Mouse (Mus musculus) C2C12 (cell line): ENCODE data around the gene Zbtb2. TPM values are rescaled to one million over a fixed set of nuclear protein-coding genes. Genes with fewer than 3 reads are reported as not detected.

Source experiments
- H3K27me3 ChIP-seq: one replicate; pipeline ENCODE4 v1.6.1; 2011; ENCODE audit not compliant: control insufficient read depth, insufficient read depth, insufficient read length
- H3K36me3 ChIP-seq: one replicate; pipeline ENCODE4 v1.6.1; 2011; ENCODE audit not compliant: control insufficient read depth, insufficient read depth
- H3K4me3 ChIP-seq: one replicate; pipeline ENCODE4 v1.5.1; 2011; ENCODE audit warnings: mild to moderate bottlenecking, control low read depth; ENCODE audit not compliant: poor library complexity, insufficient read depth, severe bottlenecking
- H3K79me2 ChIP-seq: one replicate; pipeline ENCODE4 v1.6.1; 2011; ENCODE audit not compliant: control insufficient read depth, insufficient read depth
- H3K79me3 ChIP-seq: one replicate; pipeline ENCODE4 v1.6.1; 2011; ENCODE audit warnings: low read depth, control low read depth
- H3ac ChIP-seq: one replicate; pipeline ENCODE3; 2011; ENCODE audit warnings: low read depth; ENCODE audit not compliant: control insufficient read depth, insufficient read length
- CEBPB ChIP-seq: IDR thresholded peaks from one replicate; pipeline ENCODE4 v1.6.1; 2011; ENCODE audit warnings: low read depth, mild to moderate bottlenecking, control low read depth, moderate library complexity
- CTCF ChIP-seq: IDR thresholded peaks from one replicate; pipeline ENCODE4 v1.5.1; 2011; ENCODE audit not compliant: control insufficient read depth, insufficient read depth, insufficient read length
- FOSL1 ChIP-seq: IDR thresholded peaks from one replicate; pipeline ENCODE4 v1.8.0; 2011; ENCODE audit warnings: mild to moderate bottlenecking, low read length; ENCODE audit not compliant: poor library complexity, insufficient read depth, severe bottlenecking
- MAX ChIP-seq: IDR thresholded peaks from one replicate; pipeline ENCODE4 v1.6.1; 2011; ENCODE audit warnings: mild to moderate bottlenecking, control low read depth
- MYOD1 ChIP-seq: IDR thresholded peaks from one replicate; pipeline ENCODE4 v1.6.1; 2011; ENCODE audit warnings: low read depth; ENCODE audit not compliant: control insufficient read depth, insufficient read length
- MYOG ChIP-seq: IDR thresholded peaks from one replicate; pipeline ENCODE4 v1.6.1; 2011; ENCODE audit not compliant: control insufficient read depth, insufficient read length; ENCODE audit errors: extremely low read depth
- USF1 ChIP-seq: IDR thresholded peaks from one replicate; pipeline ENCODE4 v1.6.1; 2011; ENCODE audit warnings: low read depth, mild to moderate bottlenecking, control low read depth, moderate library complexity
- polyA plus RNA-seq: library from polyadenylated mRNA; unstranded; fragments of >200 nt; fragmentation: generic; extraction: Trizol; gene quantifications from one replicate; pipeline ENCODE4 v1.2.1, GENCODE M21; 2012; ENCODE audit warnings: missing spikeins

Gene Zbtb2
- polyA plus RNA-seq, 1 experiment = 7.9 TPM

DNA sequence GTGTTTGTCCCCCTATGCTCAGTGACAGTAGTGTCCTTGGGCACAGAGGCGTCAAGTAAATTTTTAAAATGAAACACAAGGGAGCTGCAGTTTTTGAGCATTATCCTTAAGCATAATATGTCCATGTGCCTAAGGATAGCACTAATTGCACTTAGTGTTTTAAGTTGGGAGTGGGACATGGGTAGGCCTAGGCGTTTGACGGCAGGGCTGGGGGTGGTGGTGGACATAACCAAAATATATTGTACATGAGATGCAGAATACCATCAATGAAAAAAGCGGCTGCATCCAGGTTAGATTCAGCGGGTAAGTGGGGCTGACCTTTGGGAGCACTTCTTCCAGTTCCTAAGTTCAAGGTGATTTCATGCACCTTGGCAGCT lies 43.8 kb upstream of the Zbtb2 start:
- Histone ChIP-seq H3K4me3 (peak overlapping the region; percentile 79), H3K79me3 (peaks cover 35% of the 10 kb centered on the region), H3K36me3 (peaks cover 31% of the 10 kb centered on the region), H3K79me2 (peaks cover 79% of the 10 kb centered on the region), H3ac (peak overlapping the region; percentile 85), H3K27me3 (no peaks in the 10 kb centered on the region)
- TF ChIP-seq MYOG (no peak), FOSL1 (no peak), CTCF (no peak)

DNA sequence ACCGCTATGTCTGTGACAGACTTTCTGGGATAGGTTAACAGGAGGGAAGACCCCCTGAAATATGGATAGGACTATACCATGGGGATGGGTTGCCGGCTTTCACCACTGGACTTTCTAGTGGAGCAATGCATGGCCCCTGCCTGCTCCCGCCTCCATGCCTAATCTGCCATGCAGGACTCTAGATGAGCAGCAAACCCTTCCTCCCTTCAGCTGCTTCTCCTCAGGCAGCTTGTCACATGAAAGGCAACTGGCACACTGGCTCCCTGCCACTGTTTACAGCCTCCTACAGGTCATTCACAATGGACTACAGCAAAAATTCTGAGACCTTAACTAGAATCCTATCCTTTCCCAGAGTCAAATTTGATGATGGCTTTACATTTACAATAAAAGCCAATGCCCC lies 42.9 kb upstream of the Zbtb2 start:
- TF ChIP-seq FOSL1 = no peak
- TF ChIP-seq MAX = no peak
- TF ChIP-seq MYOG = no peak
- TF ChIP-seq USF1 = no peak
- no peak for TF ChIP-seq CTCF
- no peak for TF ChIP-seq CEBPB
- Histone ChIP-seq H3K27me3 (no peaks in the 10 kb centered on the region), H3K4me3 (no peak overlapping the region), H3K79me3 (peaks cover 33% of the 10 kb centered on the region), H3K79me2 (peaks cover 70% of the 10 kb centered on the region), H3K36me3 (peaks cover 39% of the 10 kb centered on the region), H3ac (peak overlapping the region; percentile 26)

DNA sequence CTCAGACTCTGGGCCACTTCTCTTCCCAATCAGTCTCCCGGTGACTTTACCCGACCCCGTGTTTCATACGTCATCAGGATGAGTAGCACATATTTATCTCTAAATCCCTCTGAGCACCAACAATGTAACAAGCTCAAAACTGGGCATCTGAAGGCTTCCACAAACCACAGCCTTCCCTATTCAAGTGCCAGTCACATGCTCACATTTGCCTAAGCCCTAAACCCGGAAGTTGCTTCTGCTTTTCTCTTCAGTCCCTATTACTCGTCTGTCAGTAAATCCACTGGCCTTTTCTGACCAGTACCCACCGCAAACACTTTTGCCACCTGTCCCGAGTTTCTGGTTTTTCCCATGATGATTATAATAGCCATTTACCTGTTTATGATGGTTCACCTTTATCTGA lies 42.5 kb upstream of the Zbtb2 start:
- Histone ChIP-seq H3K79me2 (peaks cover 66% of the 10 kb centered on the region), H3K27me3 (no peaks in the 10 kb centered on the region), H3ac (no peak overlapping the region), H3K79me3 (peaks cover 31% of the 10 kb centered on the region), H3K36me3 (peaks cover 39% of the 10 kb centered on the region), H3K4me3 (no peak overlapping the region)
- no peak for TF ChIP-seq CTCF
- TF ChIP-seq USF1 = peak; percentile 26

- no peak overlapping the region for H3ac ChIP-seq
- peaks cover 3% of the 10 kb centered on the region for H3K79me3 ChIP-seq
- peaks cover 19% of the 10 kb centered on the region for H3K79me2 ChIP-seq
- H3K27me3 ChIP-seq = no peaks in the 10 kb centered on the region
- no peak overlapping the region for H3K4me3 ChIP-seq
- peaks cover 84% of the 10 kb centered on the region for H3K36me3 ChIP-seq
- TF ChIP-seq FOSL1 (no peak), CTCF (peak; percentile 1)
These were observed 37.3 kb upstream of the Zbtb2 start for GRCm38 (mm10) chr10:4425245-4425644.

GRCm38 (mm10) chr10:4407191-4407590 lies 19.3 kb upstream of the Zbtb2 start:
- H3K27me3 ChIP-seq = no peaks in the 10 kb centered on the region
- peaks cover 6% of the 10 kb centered on the region for H3K79me2 ChIP-seq
- TF ChIP-seq MAX (no peak), FOSL1 (no peak), MYOG (no peak), MYOD1 (no peak), USF1 (no peak), CEBPB (no peak), CTCF (no peak)
- H3K79me3 ChIP-seq = no peaks in the 10 kb centered on the region
- H3ac ChIP-seq = no peak overlapping the region
- no peak overlapping the region for H3K4me3 ChIP-seq
- H3K36me3 ChIP-seq = peaks cover 70% of the 10 kb centered on the region

GRCm38 (mm10) chr10:4405511-4405910 lies 17.6 kb upstream of the Zbtb2 start:
- Histone ChIP-seq H3K27me3 (no peaks in the 10 kb centered on the region), H3K79me3 (no peaks in the 10 kb centered on the region), H3K4me3 (no peak overlapping the region), H3K79me2 (peaks cover 10% of the 10 kb centered on the region), H3ac (no peak overlapping the region), H3K36me3 (peaks cover 64% of the 10 kb centered on the region)
- no peak for TF ChIP-seq CEBPB
- no peak for TF ChIP-seq FOSL1
- no peak for TF ChIP-seq MYOD1
- TF ChIP-seq USF1 = no peak
- no peak for TF ChIP-seq MAX
- TF ChIP-seq MYOG = no peak
- no peak for TF ChIP-seq CTCF
